ENCODE assay signal across 12 mouse cellular contexts in the genomic region with DNA sequence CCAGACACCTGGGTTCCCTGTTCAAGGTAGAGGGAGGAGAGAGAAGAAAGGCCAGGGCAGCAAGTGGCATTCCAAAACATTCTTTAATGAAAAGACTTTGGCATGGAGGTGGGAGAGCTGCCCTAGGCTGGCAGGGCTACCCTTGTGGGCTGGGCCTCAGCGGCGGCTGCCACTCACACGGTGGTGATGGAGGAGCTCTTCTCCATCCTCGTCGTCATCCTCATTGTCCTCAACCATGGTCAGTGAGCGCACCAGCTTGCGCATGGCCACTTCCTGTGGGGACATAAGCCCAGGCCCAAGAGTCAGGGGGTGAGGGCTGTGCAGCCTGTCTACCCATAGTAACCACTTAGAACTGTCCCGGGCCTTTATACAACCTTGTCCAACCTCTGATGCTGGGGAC. TPM values are rescaled to one million over a fixed set of nuclear protein-coding genes. Genes with fewer than 3 reads are reported as not detected.
A peak's percentile ranks its signal among the peaks of the same experiment; 100 is the strongest.
DNase-seq lines count a peak whose midpoint lies in the region; ATAC-seq lines count a peak whose summit lies in the region.
"Had no signal": no experiment of that assay in that cellular context is flagged by ENCODE, and none has a peak within 500 bp of the region (broad histone marks: within the 10 kb centered on the region; RNA-seq: fewer than 3 reads in every experiment).

No protein-coding gene starts in this region.

- 76% methylated on average over 8 of the region's 8 CpGs for WGBS in heart, embryonic 15.5 days
- 70% methylated on average over 8 of the region's 8 CpGs for WGBS in lung, embryonic 16.5 days
- WGBS in stomach, embryonic 16.5 days = 79% methylated on average over 8 of the region's 8 CpGs

- H3K36me3 ChIP-seq in heart, embryonic 15.5 days = peaks cover 47% of the 10 kb centered on the region
- peaks cover 22% of the 10 kb centered on the region for H3K36me3 ChIP-seq in lung, embryonic 16.5 days (ENCODE audit: control insufficient read depth, insufficient read depth, low read length)
- peaks cover 29% of the 10 kb centered on the region for H3K36me3 ChIP-seq in stomach, embryonic 16.5 days (ENCODE audit: control insufficient read depth, insufficient read depth, low read length)

- H3K4me1 ChIP-seq in heart, embryonic 15.5 days (replicated peaks) = peaks cover 16% of the 10 kb centered on the region
- no peaks in the 10 kb centered on the region for H3K4me1 ChIP-seq in lung, embryonic 16.5 days (replicated peaks; ENCODE audit: control insufficient read depth, insufficient read depth, low read length)
- H3K4me1 ChIP-seq in stomach, embryonic 16.5 days (ENCODE audit: control insufficient read depth, insufficient read depth, low read length) = peaks cover 2% of the 10 kb centered on the region
- H3K4me1 ChIP-seq: hindbrain, embryonic 15.5 days had no signal

- no peaks in the 10 kb centered on the region for H3K9me3 ChIP-seq in heart, embryonic 15.5 days (replicated peaks)
- no peaks in the 10 kb centered on the region for H3K9me3 ChIP-seq in lung, embryonic 16.5 days (ENCODE audit: control insufficient read depth, low read length)
- H3K9me3 ChIP-seq in stomach, embryonic 16.5 days (replicated peaks; ENCODE audit: control insufficient read depth, low read length) = no peaks in the 10 kb centered on the region
- H3K9me3 ChIP-seq: embryonic facial prominence, embryonic 12.5 days; hindbrain, embryonic 15.5 days; limb, embryonic 15.5 days; lung, embryonic 15.5 days had no signal

- peaks cover 31% of the 10 kb centered on the region for H3K27me3 ChIP-seq in heart, embryonic 15.5 days
- H3K27me3 ChIP-seq in lung, embryonic 16.5 days (ENCODE audit: control insufficient read depth, insufficient read depth, low read depth, low read length) = peaks cover 19% of the 10 kb centered on the region; the same call in 1 of the 2 replicates
- no peaks in the 10 kb centered on the region for H3K27me3 ChIP-seq in stomach, embryonic 16.5 days (ENCODE audit: control insufficient read depth, insufficient read depth, low read length)
- H3K27me3 ChIP-seq: Patski had no signal

- H3K4me3 ChIP-seq in heart, embryonic 15.5 days = no peak overlapping the region
- H3K4me3 ChIP-seq in lung, embryonic 16.5 days (ENCODE audit: low read length) = no peak overlapping the region
- H3K4me3 ChIP-seq in stomach, embryonic 16.5 days (replicated peaks; ENCODE audit: low read length) = no peak overlapping the region
- H3K4me3 ChIP-seq: embryonic facial prominence, embryonic 12.5 days; hindbrain, embryonic 15.5 days; limb, embryonic 15.5 days; lung, embryonic 15.5 days had no signal

- ATAC-seq in heart, embryonic 15.5 days (replicated peaks; ENCODE audit: insufficient number of reproducible peaks, insufficient read depth, low FRiP score, low read depth) = peak; percentile 36; the same call in 1 of the 2 replicates
- peak; percentile 22; the same call in 1 of the 2 replicates for ATAC-seq in lung, embryonic 16.5 days (ENCODE audit: low read depth)
- ATAC-seq in granulocyte monocyte progenitor cell, adult 5-6 weeks (replicated peaks; ENCODE audit: poor library complexity, severe bottlenecking) = 0 out of 2 replicates have a peak, but pooled peaks have one; percentile 8
- 0 out of 2 replicates have a peak, but pooled peaks have one; percentile 23 for ATAC-seq in stomach, embryonic 16.5 days (ENCODE audit: insufficient read depth, low FRiP score)
- ATAC-seq: Patski had no signal

- H3K9ac ChIP-seq in heart, embryonic 15.5 days = no peak overlapping the region
- H3K9ac ChIP-seq in lung, embryonic 16.5 days (ENCODE audit: low read length) = no peak overlapping the region
- H3K9ac ChIP-seq in stomach, embryonic 16.5 days (ENCODE audit: low read length) = no peak overlapping the region
- H3K9ac ChIP-seq: embryonic facial prominence, embryonic 12.5 days; hindbrain, embryonic 15.5 days; limb, embryonic 15.5 days; lung, embryonic 15.5 days had no signal

- no peak overlapping the region for H3K27ac ChIP-seq in heart, embryonic 15.5 days
- no peak overlapping the region for H3K27ac ChIP-seq in lung, embryonic 16.5 days (ENCODE audit: low read length)
- H3K27ac ChIP-seq in stomach, embryonic 16.5 days (ENCODE audit: low read length) = no peak overlapping the region
- H3K27ac ChIP-seq: embryonic facial prominence, embryonic 12.5 days; hindbrain, embryonic 15.5 days; limb, embryonic 15.5 days; lung, embryonic 15.5 days had no signal

- no peak overlapping the region for H3K4me2 ChIP-seq in heart, embryonic 15.5 days
- no peak overlapping the region for H3K4me2 ChIP-seq in lung, embryonic 16.5 days (ENCODE audit: low read depth, low read length)
- no peak overlapping the region for H3K4me2 ChIP-seq in stomach, embryonic 16.5 days (ENCODE audit: low read depth, low read length)
- H3K4me2 ChIP-seq: embryonic facial prominence, embryonic 12.5 days; hindbrain, embryonic 15.5 days; limb, embryonic 15.5 days; lung, embryonic 15.5 days had no signal

- no peak for DNase-seq in heart, adult 9 months (ENCODE audit: low spot score in 2 of 2)
- DNase-seq in lung, postnatal 14 days = no peak
- DNase-seq in urinary bladder, postnatal 4 days (ENCODE audit: low spot score in 2 of 2) = no peak

RNA-seq across cellular contexts. Expression of gene Sema4a, which starts 22.2 kb away (rescaled TPM):
- 2.1 and 5.3 TPM in 2 replicates for polyA plus RNA-seq in heart, embryonic 15.5 days (2015; fragmentation: Nextera tagmentation; extraction: Ambion mirVana)
- polyA plus RNA-seq in lung, embryonic 16.5 days (2015; fragmentation: Nextera tagmentation; extraction: Ambion mirVana) = 6.3 TPM in 2 replicates
- total RNA-seq in granulocyte monocyte progenitor cell, adult 5-6 weeks (2014; fragmentation: Nextera tagmentation) = 24.0 and 38.5 TPM in 2 replicates
- total RNA-seq in granulocyte monocyte progenitor cell, adult 5-6 weeks (2017) = 25.1 and 35.7 TPM in 2 replicates
- 33.1 and 38.4 TPM in 2 replicates for polyA plus RNA-seq in stomach, embryonic 16.5 days (2015; fragmentation: Nextera tagmentation; extraction: Ambion mirVana)

RNA-seq across cellular contexts. Expression of gene Lmna, which starts 26.6 kb away (rescaled TPM):
- 110 and 131 TPM in 2 replicates for polyA plus RNA-seq in heart, embryonic 15.5 days (2015; fragmentation: Nextera tagmentation; extraction: Ambion mirVana)
- 148 and 150 TPM in 2 replicates for polyA plus RNA-seq in lung, embryonic 16.5 days (2015; fragmentation: Nextera tagmentation; extraction: Ambion mirVana)
- total RNA-seq in granulocyte monocyte progenitor cell, adult 5-6 weeks (2014; fragmentation: Nextera tagmentation) = not detected in 2 replicates
- 0.41 and 1.6 TPM in 2 replicates for total RNA-seq in granulocyte monocyte progenitor cell, adult 5-6 weeks (2017)
- polyA plus RNA-seq in stomach, embryonic 16.5 days (2015; fragmentation: Nextera tagmentation; extraction: Ambion mirVana) = 266 and 298 TPM in 2 replicates

RNA-seq across cellular contexts. Expression of gene Mex3a, which starts 49.1 kb away (rescaled TPM):
- polyA plus RNA-seq in heart, embryonic 15.5 days (2015; fragmentation: Nextera tagmentation; extraction: Ambion mirVana) = 6.5 and 8.0 TPM in 2 replicates
- polyA plus RNA-seq in lung, embryonic 16.5 days (2015; fragmentation: Nextera tagmentation; extraction: Ambion mirVana) = 13.1 and 13.5 TPM in 2 replicates
- 3.8 and 5.1 TPM in 2 replicates for total RNA-seq in granulocyte monocyte progenitor cell, adult 5-6 weeks (2014; fragmentation: Nextera tagmentation)
- total RNA-seq in granulocyte monocyte progenitor cell, adult 5-6 weeks (2017) = 1.7 and 2.5 TPM in 2 replicates
- 9.9 and 11.4 TPM in 2 replicates for polyA plus RNA-seq in stomach, embryonic 16.5 days (2015; fragmentation: Nextera tagmentation; extraction: Ambion mirVana)

RNA-seq across cellular contexts. Expression of gene Slc25a44, which starts 58.2 kb away (rescaled TPM):
- polyA plus RNA-seq in heart, embryonic 15.5 days (2015; fragmentation: Nextera tagmentation; extraction: Ambion mirVana) = 11.8 and 14.1 TPM in 2 replicates
- polyA plus RNA-seq in lung, embryonic 16.5 days (2015; fragmentation: Nextera tagmentation; extraction: Ambion mirVana) = 15.2 and 16.0 TPM in 2 replicates
- 13.1 and 13.5 TPM in 2 replicates for total RNA-seq in granulocyte monocyte progenitor cell, adult 5-6 weeks (2014; fragmentation: Nextera tagmentation)
- total RNA-seq in granulocyte monocyte progenitor cell, adult 5-6 weeks (2017) = 11.6 and 13.8 TPM in 2 replicates
- 18.0 and 20.0 TPM in 2 replicates for polyA plus RNA-seq in stomach, embryonic 16.5 days (2015; fragmentation: Nextera tagmentation; extraction: Ambion mirVana)
